Mouse (Mus musculus) hindbrain, embryonic 16.5 days (tissue): ENCODE measurements at regions not wholly inside any gene's neighbourhood (a gene's known extent, or its start where the extent isn't known, plus 50 kb on each side); places are given as distances from the start of the nearest gene placed in this dataset.

ENCODE experiments used
- ATAC-seq: fragments of 200-750 bp; cut with Nextera tagmentation; 2 replicates; pipeline ENCODE4 v1.8.0; 2017; ENCODE audit warnings: moderate TSS enrichment, moderate library complexity
- H3K27ac ChIP-seq: fragments of 300-500 bp; sonication (generic); 2 replicates; pipeline ENCODE4 v1.5.1; 2014; ENCODE audit warnings: low read depth, mild to moderate bottlenecking, control low read depth, low read length, moderate library complexity
- H3K27me3 ChIP-seq: fragments of 300-500 bp; sonication (generic); replicated peaks from 2 replicates; pipeline ENCODE4 v1.6.1; 2014; ENCODE audit warnings: low read length; ENCODE audit not compliant: control insufficient read depth, insufficient read depth
- H3K36me3 ChIP-seq: fragments of 300-500 bp; sonication (generic); 2 replicates; pipeline ENCODE4 v1.6.1; 2014; ENCODE audit warnings: mild to moderate bottlenecking, low read length, moderate library complexity, mixed read lengths; ENCODE audit not compliant: control insufficient read depth, insufficient read depth
- H3K4me1 ChIP-seq: fragments of 300-500 bp; sonication (generic); 2 replicates; pipeline ENCODE4 v1.6.1; 2014; ENCODE audit warnings: low read depth, low read length; ENCODE audit not compliant: control insufficient read depth, insufficient read depth
- H3K4me2 ChIP-seq: fragments of 300-500 bp; sonication (generic); 2 replicates; pipeline ENCODE4 v1.6.1; 2014; ENCODE audit warnings: mild to moderate bottlenecking, low read length, control low read depth, moderate library complexity
- H3K4me3 ChIP-seq: fragments of 300-500 bp; sonication (generic); 2 replicates; pipeline ENCODE4 v1.5.1; 2014; ENCODE audit warnings: mild to moderate bottlenecking, low read length, control low read depth, moderate library complexity
- H3K9ac ChIP-seq: fragments of 300-500 bp; sonication (generic); 2 replicates; pipeline ENCODE4 v1.6.1; 2014; ENCODE audit warnings: low read depth, mild to moderate bottlenecking, control low read depth, low read length, moderate library complexity
- H3K9me3 ChIP-seq: fragments of 300-500 bp; sonication (generic); 2 replicates; pipeline ENCODE4 v1.6.1; 2014; ENCODE audit warnings: mild to moderate bottlenecking, low read length, moderate library complexity; ENCODE audit not compliant: control insufficient read depth
- WGBS: fragments of 180-500 bp; shearing (Covaris S2); extraction: QIAGEN DNeasy Blood & Tissue Kit; methylation state at CpG from one replicate; pipeline ENCODE4 v1.1.7; 2014; 5-methylcytosine and 5-hydroxymethylcytosine counted together

- Histone ChIP-seq H3K9ac (no peak overlapping the region), H3K4me3 (no peak overlapping the region), H3K4me2 (no peak overlapping the region), H3K9me3 (no peaks in the 10 kb centered on the region), H3K4me1 (no peaks in the 10 kb centered on the region), H3K36me3 (no peaks in the 10 kb centered on the region), H3K27ac (no peak overlapping the region), H3K27me3 (no peaks in the 10 kb centered on the region)
- no peak for ATAC-seq
- 86% methylated on average over 7 of the region's 7 CpGs for whole genome bisulfite sequencing
Observed at GRCm38 (mm10) chr7:83521511-83521910, 63.2 kb upstream of the Tmc3 start.
